Mouse (Mus musculus): Measurements from ENCODE around the gene 4930590J08Rik. TPM values are rescaled to one million over a fixed set of nuclear protein-coding genes. Genes with fewer than 3 reads are reported as not detected.
"Not testable (repeated sequence)": the region's sequence is repeated elsewhere in the genome, so short reads cannot be mapped to it uniquely, and the experiment has no call there.

The 4930590J08Rik gene
- polyA plus RNA-seq (2015; fragmentation: Nextera tagmentation; extraction: Ambion mirVana) = 1.2 and 1.4 TPM in 2 replicates

GRCm38 (mm10) chr6:91902509-91902908 lies at the start of gene 4930590J08Rik:
TSS of gene 4930590J08Rik (plus strand) at chr6:91902809.
- peaks cover 41% of the 10 kb centered on the region for H3K36me3 ChIP-seq
- not testable (repeated sequence) for H3K4me3 ChIP-seq; H3K27me3 ChIP-seq; H3K27ac ChIP-seq; H3K9ac ChIP-seq; H3K9me3 ChIP-seq; H3K4me1 ChIP-seq (replicated peaks); H3K4me2 ChIP-seq; ATAC-seq (ENCODE audit: low FRiP score)
- WGBS = 97% methylated on average over 2 of the region's 2 CpGs

DNA sequence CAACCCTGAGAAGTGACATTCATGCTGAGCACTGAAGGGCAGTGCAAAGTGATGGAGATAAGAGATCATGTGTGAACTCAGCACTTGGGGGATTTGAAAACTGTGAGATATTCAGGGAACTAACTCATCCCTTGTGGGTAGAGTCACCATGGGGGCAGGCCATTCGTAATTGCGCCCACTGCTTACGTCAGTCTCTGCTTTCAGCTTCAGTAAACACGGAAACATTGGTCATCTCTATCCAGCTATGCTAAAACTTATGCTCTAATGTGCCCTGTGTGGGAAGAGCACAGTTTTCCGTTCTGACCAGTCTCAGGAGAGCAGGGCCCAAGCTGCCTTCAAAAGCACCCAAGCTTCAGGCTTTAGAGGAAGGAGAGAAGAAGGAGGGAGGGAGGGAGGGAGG lies 44.3 kb upstream of the 4930590J08Rik start:
- peaks cover 6% of the 10 kb centered on the region; the same call in 1 of the 2 replicates for H3K9me3 ChIP-seq
- 73% methylated on average over 5 of the region's 5 CpGs for WGBS
- H3K4me3 ChIP-seq = no peak overlapping the region
- H3K4me2 ChIP-seq = no peak overlapping the region
- H3K27me3 ChIP-seq = no peaks in the 10 kb centered on the region
- no peak overlapping the region for H3K27ac ChIP-seq
- no peak for ATAC-seq (ENCODE audit: low FRiP score)
- H3K9ac ChIP-seq = no peak overlapping the region
- 0 out of 2 replicates have a peak, but pooled peaks cover 2% of the 10 kb centered on the region for H3K4me1 ChIP-seq (replicated peaks)
- H3K36me3 ChIP-seq = no peaks in the 10 kb centered on the region

DNA sequence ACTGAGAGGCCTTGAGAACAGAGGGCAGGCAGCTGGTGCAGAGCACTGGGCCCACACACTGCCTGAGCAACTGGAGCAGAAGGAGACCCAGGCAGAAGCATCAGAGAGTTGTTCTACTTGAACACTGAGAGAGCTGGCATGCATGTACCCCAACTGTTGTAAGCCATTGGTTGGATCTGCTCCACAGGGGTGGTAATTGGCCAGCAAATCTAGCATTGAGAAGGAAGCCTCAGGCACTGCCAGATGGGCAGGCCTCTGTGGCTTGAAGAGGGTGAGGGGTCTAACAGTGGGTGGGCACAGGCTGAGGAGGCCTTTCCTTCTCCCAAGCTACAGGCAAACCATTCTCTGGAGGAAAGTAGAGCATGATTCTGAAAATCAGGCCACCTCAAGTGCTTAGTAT lies 39.8 kb upstream of the 4930590J08Rik start:
- Histone ChIP-seq H3K9ac (no peak overlapping the region), H3K9me3 (peaks cover 6% of the 10 kb centered on the region; the same call in 1 of the 2 replicates), H3K27me3 (no peaks in the 10 kb centered on the region), H3K36me3 (no peaks in the 10 kb centered on the region), H3K4me3 (no peak overlapping the region), H3K4me1 (replicated peaks) (no peaks in the 10 kb centered on the region), H3K4me2 (no peak overlapping the region), H3K27ac (no peak overlapping the region)
- no peak for ATAC-seq (ENCODE audit: low FRiP score)

DNA sequence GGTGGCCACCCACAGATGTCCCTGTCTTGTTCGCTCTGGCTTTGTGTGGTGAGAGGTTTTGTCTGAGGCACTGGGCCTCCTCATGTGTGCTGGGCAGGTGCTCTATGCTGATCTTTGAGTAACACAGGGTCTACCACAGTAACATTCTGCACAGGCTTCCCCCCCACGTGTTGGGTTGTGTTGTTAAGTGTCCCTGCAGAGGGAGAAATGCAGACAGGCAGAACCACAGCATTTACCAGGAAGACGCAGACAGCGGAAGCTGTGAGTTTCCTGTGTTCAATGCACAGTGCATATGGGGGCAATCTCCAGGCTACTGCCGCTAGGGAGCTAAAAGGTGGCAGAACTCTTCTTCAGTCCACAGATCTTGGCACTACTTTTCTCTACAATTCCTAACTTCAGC lies 38.0 kb upstream of the 4930590J08Rik start:
- no peak for ATAC-seq (ENCODE audit: low FRiP score)
- Histone ChIP-seq H3K27ac (no peak overlapping the region), H3K4me3 (no peak overlapping the region), H3K27me3 (no peaks in the 10 kb centered on the region), H3K9ac (no peak overlapping the region), H3K36me3 (no peaks in the 10 kb centered on the region), H3K4me1 (replicated peaks) (no peaks in the 10 kb centered on the region), H3K9me3 (peaks cover 6% of the 10 kb centered on the region; the same call in 1 of the 2 replicates), H3K4me2 (no peak overlapping the region)
- 73% methylated on average over 5 of the region's 5 CpGs for WGBS

GRCm38 (mm10) chr6:91865601-91866000 lies 37.0 kb upstream of the 4930590J08Rik start:
- Histone ChIP-seq H3K9me3 (no peaks in the 10 kb centered on the region), H3K36me3 (no peaks in the 10 kb centered on the region), H3K27ac (no peak overlapping the region), H3K4me3 (no peak overlapping the region), H3K27me3 (no peaks in the 10 kb centered on the region), H3K9ac (no peak overlapping the region), H3K4me1 (replicated peaks) (no peaks in the 10 kb centered on the region), H3K4me2 (no peak overlapping the region)
- no peak for ATAC-seq (ENCODE audit: low FRiP score)
- 88% methylated on average over 11 of the region's 11 CpGs for WGBS

DNA sequence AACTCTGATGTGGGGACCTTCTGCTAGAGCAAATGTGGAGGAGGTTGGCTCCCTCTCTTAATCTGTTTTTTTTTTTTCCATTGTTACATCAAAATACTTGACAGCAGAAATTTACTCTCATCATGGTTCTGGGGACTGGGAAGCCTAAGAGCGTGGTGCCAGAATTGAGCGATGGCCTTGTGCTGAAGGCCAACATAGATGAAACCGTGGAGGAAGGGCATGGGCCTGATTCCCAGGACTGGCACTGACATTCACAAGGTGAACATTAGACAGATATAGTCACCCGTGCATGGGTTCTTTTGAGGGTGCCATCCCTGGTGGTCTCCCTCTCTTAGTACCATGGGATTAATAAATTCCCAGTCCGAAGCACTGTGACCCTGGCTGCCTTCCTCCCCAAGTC lies 34.5 kb upstream of the 4930590J08Rik start:
- Histone ChIP-seq H3K27me3 (peaks cover 11% of the 10 kb centered on the region; the same call in 1 of the 2 replicates), H3K9me3 (no peaks in the 10 kb centered on the region), H3K27ac (no peak overlapping the region), H3K4me1 (replicated peaks) (no peaks in the 10 kb centered on the region), H3K4me3 (no peak overlapping the region), H3K36me3 (no peaks in the 10 kb centered on the region), H3K9ac (no peak overlapping the region), H3K4me2 (no peak overlapping the region)
- no peak for ATAC-seq (ENCODE audit: low FRiP score)
- 88% methylated on average over 5 of the region's 5 CpGs for WGBS

GRCm38 (mm10) chr6:91872781-91873180 lies 29.8 kb upstream of the 4930590J08Rik start:
- H3K9ac ChIP-seq = no peak overlapping the region
- H3K4me1 ChIP-seq (replicated peaks) = peaks cover 4% of the 10 kb centered on the region
- H3K36me3 ChIP-seq = no peaks in the 10 kb centered on the region
- no peak overlapping the region for H3K4me2 ChIP-seq
- 69% methylated on average over 2 of the region's 2 CpGs for WGBS
- no peak overlapping the region for H3K27ac ChIP-seq
- H3K9me3 ChIP-seq = no peaks in the 10 kb centered on the region
- no peak for ATAC-seq (ENCODE audit: low FRiP score)
- peaks cover 25% of the 10 kb centered on the region for H3K27me3 ChIP-seq
- H3K4me3 ChIP-seq = no peak overlapping the region

DNA sequence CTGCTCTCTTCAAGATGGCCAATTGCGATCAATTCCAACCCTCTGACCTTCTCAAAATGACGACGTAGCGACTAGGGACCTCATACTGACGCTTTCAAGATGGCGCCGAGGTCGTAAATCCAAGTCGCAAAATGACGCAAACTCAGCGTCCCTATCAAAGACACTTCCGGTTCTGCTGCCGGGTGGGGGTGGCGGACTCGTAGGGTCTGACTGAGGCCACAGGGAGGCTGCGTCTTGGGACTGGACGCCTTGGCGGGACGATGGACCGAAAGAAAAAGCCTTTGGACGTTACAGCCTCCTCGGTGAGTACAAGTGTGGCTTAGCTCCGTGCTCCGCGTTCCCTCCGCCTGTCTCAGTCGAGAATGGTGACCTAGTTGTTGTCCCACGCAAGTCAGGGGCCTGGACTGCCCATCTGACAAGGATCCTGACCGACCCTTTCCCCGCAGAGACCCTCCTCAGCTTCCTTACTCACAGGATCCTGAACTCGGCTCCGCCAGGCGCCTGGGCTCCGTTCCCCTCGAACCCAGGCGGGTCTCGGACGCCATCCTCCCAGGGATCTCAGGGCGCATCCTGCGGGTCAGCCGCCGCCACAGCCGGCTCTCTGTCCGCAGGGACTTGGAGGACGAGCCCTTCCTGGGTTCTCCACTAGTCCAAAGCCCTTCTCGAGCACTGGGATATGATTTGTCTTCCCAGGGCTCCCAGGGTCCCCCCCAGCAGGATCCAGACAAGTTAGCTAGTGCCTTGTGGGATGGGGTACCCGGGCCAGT lies 24.5 kb upstream of the 4930590J08Rik start, which contains the start of gene Ccdc174:
TSS of gene Ccdc174 (plus strand) at position 169 of the 767 bp plus-strand sequence.
- Histone ChIP-seq H3K36me3 (peaks cover 18% of the 10 kb centered on the region), H3K9me3 (no peaks in the 10 kb centered on the region), H3K9ac (peak within 1 kb of the TSS; percentile 97), H3K4me3 (peak within 1 kb of the TSS; percentile 94), H3K4me2 (peak within 1 kb of the TSS; percentile 89), H3K27ac (peak within 1 kb of the TSS; percentile 87), H3K27me3 (peaks cover 15% of the 10 kb centered on the region), H3K4me1 (replicated peaks) (peaks cover 19% of the 10 kb centered on the region)
- WGBS = under 1% methylated on average over 47 of the region's 47 CpGs
- ATAC-seq (ENCODE audit: low FRiP score) = peak; percentile 96

DNA sequence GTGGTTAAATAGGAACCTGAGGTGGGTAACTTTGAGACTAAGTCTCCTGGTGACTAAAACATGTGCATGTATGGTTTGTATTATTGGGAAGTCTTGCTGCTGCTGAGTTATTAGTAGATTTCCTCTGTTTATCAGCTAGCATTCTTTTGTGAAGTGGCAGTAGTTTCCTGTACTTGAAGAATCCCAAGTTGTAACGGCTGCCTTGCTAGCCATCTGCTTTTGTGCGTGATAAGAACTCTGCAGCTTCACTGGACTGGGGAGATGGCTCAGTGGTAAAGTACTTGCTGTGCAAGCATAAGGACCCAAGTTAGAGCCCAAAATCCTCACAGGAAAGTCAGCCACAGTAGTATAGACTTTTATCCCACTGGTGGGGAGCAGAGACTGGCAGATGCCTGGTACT lies 18.8 kb upstream of the 4930590J08Rik start:
- Histone ChIP-seq H3K4me2 (no peak overlapping the region), H3K4me1 (replicated peaks) (peaks cover 9% of the 10 kb centered on the region), H3K9ac (no peak overlapping the region), H3K27ac (no peak overlapping the region), H3K4me3 (no peak overlapping the region), H3K36me3 (peaks cover 67% of the 10 kb centered on the region), H3K9me3 (no peaks in the 10 kb centered on the region), H3K27me3 (no peaks in the 10 kb centered on the region)
- no peak for ATAC-seq (ENCODE audit: low FRiP score)
- 87% methylated on average over 2 of the region's 2 CpGs for WGBS

GRCm38 (mm10) chr6:91889255-91889906 lies 13.2 kb upstream of the 4930590J08Rik start:
- H3K27me3 ChIP-seq = no peaks in the 10 kb centered on the region
- no peak overlapping the region for H3K4me3 ChIP-seq
- no peak overlapping the region for H3K4me2 ChIP-seq
- H3K9me3 ChIP-seq = no peaks in the 10 kb centered on the region
- H3K36me3 ChIP-seq = peaks cover 87% of the 10 kb centered on the region
- no peaks in the 10 kb centered on the region for H3K4me1 ChIP-seq (replicated peaks)
- no peak for ATAC-seq (ENCODE audit: low FRiP score)
- H3K9ac ChIP-seq = no peak overlapping the region
- 76% methylated on average over 3 of the region's 3 CpGs for WGBS
- H3K27ac ChIP-seq = no peak overlapping the region

- Histone ChIP-seq H3K4me1 (replicated peaks) (no peaks in the 10 kb centered on the region), H3K27ac (no peak overlapping the region), H3K4me2 (no peak overlapping the region), H3K36me3 (peaks cover 87% of the 10 kb centered on the region), H3K4me3 (no peak overlapping the region), H3K9me3 (no peaks in the 10 kb centered on the region), H3K9ac (no peak overlapping the region), H3K27me3 (no peaks in the 10 kb centered on the region)
- no peak for ATAC-seq (ENCODE audit: low FRiP score)
- WGBS = 90% methylated on average over 5 of the region's 5 CpGs
Measured at GRCm38 (mm10) chr6:91890615-91891014, 12.0 kb upstream of the 4930590J08Rik start.

- no peak overlapping the region for H3K4me2 ChIP-seq
- H3K9me3 ChIP-seq = no peaks in the 10 kb centered on the region
- H3K27me3 ChIP-seq = no peaks in the 10 kb centered on the region
- 95% methylated on average over 2 of the region's 2 CpGs for WGBS
- no peak overlapping the region for H3K27ac ChIP-seq
- ATAC-seq (ENCODE audit: low FRiP score) = no peak
- H3K9ac ChIP-seq = no peak overlapping the region
- no peak overlapping the region for H3K4me3 ChIP-seq
- no peaks in the 10 kb centered on the region for H3K4me1 ChIP-seq (replicated peaks)
- peaks cover 84% of the 10 kb centered on the region for H3K36me3 ChIP-seq
Measured at GRCm38 (mm10) chr6:91891776-91892175, 10.8 kb upstream of the 4930590J08Rik start.

Data from hindbrain, embryonic 13.5 days (tissue).